Mouse (Mus musculus): ENCODE measurements around the gene Senp6. TPM values are rescaled to one million over a fixed set of nuclear protein-coding genes. Genes with fewer than 3 reads are reported as not detected.
A peak's percentile ranks its signal among the peaks of the same experiment; 100 is the strongest.
"Not testable (repeated sequence)": the region's sequence is repeated elsewhere in the genome, so short reads cannot be mapped to it uniquely, and the experiment has no call there.

Senp6 gene
- polyA plus RNA-seq, 1 experiment from 2014 or later = 31.9 TPM

GRCm38 (mm10) chr9:80085665-80086064 lies 19.0 kb downstream of the Senp6 start:
- no peak for ATAC-seq
- H3K4me2 ChIP-seq (replicated peaks; ENCODE audit: low read depth) = no peak overlapping the region
- no peak overlapping the region for H3K9ac ChIP-seq (ENCODE audit: low read depth, low read length)
- no peaks in the 10 kb centered on the region for H3K27me3 ChIP-seq (replicated peaks; ENCODE audit: control insufficient read depth, insufficient read depth, low read length)
- H3K4me1 ChIP-seq (replicated peaks; ENCODE audit: control insufficient read depth, insufficient read depth, low read length) = peaks cover 13% of the 10 kb centered on the region; the same call in 1 of the 2 replicates
- 46% methylated on average over 2 of the region's 2 CpGs for WGBS
- H3K36me3 ChIP-seq (ENCODE audit: control insufficient read depth, insufficient read depth) = no peaks in the 10 kb centered on the region
- H3K4me3 ChIP-seq (ENCODE audit: low read depth, low read length) = no peak overlapping the region
- H3K27ac ChIP-seq (ENCODE audit: low read depth, low read length) = peak overlapping the region; percentile 21; the same call in 1 of the 2 replicates
- H3K9me3 ChIP-seq (ENCODE audit: control insufficient read depth) = no peaks in the 10 kb centered on the region
- no peak for TF ChIP-seq CTCF (IDR thresholded peaks at IDR 0.05; ENCODE audit: low read depth)

- not testable (repeated sequence) for H3K27ac ChIP-seq (ENCODE audit: low read depth, low read length); H3K4me3 ChIP-seq (ENCODE audit: low read depth, low read length); H3K36me3 ChIP-seq (ENCODE audit: control insufficient read depth, insufficient read depth); H3K4me2 ChIP-seq (replicated peaks; ENCODE audit: low read depth); H3K9ac ChIP-seq (ENCODE audit: low read depth, low read length); H3K27me3 ChIP-seq (replicated peaks; ENCODE audit: control insufficient read depth, insufficient read depth, low read length); H3K9me3 ChIP-seq (ENCODE audit: control insufficient read depth)
- ATAC-seq = 0 out of 2 replicates have a peak, but pooled peaks have one; percentile 33
- WGBS = 51% methylated on average over 5 of the region's 6 CpGs
- peaks cover 13% of the 10 kb centered on the region; the same call in 1 of the 2 replicates for H3K4me1 ChIP-seq (replicated peaks; ENCODE audit: control insufficient read depth, insufficient read depth, low read length)
Measured at GRCm38 (mm10) chr9:80086272-80086966, 19.7 kb downstream of the Senp6 start.

DNA sequence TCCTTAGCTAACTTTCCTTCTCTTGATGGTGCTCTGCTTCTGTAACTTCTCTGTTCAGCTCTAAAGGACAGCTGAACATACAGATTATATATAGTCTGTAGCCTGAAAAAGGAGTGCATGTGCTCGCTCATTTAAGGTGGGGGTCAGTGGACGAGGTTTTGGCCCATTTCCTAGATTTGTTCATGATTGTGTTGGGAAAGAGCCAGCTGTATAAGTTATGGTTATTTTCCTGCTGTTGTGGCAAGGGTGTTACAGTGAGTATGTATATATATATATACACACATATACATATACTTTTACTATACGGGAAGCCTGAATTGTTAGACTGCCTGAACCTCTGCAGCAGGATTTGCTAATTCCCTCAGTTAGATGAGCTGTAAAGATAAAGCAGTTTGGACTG lies 22.7 kb downstream of the Senp6 start:
- no peak for ATAC-seq
- Histone ChIP-seq H3K4me1 (replicated peaks; ENCODE audit: control insufficient read depth, insufficient read depth, low read length) (peaks cover 12% of the 10 kb centered on the region; the same call in 1 of the 2 replicates), H3K4me2 (replicated peaks; ENCODE audit: low read depth) (no peak overlapping the region), H3K27ac (ENCODE audit: low read depth, low read length) (no peak overlapping the region), H3K9me3 (ENCODE audit: control insufficient read depth) (no peaks in the 10 kb centered on the region), H3K27me3 (replicated peaks; ENCODE audit: control insufficient read depth, insufficient read depth, low read length) (no peaks in the 10 kb centered on the region), H3K9ac (ENCODE audit: low read depth, low read length) (no peak overlapping the region), H3K36me3 (ENCODE audit: control insufficient read depth, insufficient read depth) (peaks cover 3% of the 10 kb centered on the region; the same call in 1 of the 2 replicates), H3K4me3 (ENCODE audit: low read depth, low read length) (no peak overlapping the region)
- no peak for TF ChIP-seq CTCF (IDR thresholded peaks at IDR 0.05; ENCODE audit: low read depth)
- WGBS = 41% methylated on average over 3 of the region's 3 CpGs

- no peaks in the 10 kb centered on the region for H3K27me3 ChIP-seq (replicated peaks; ENCODE audit: control insufficient read depth, insufficient read depth, low read length)
- TF ChIP-seq CTCF (IDR thresholded peaks at IDR 0.05; ENCODE audit: low read depth) = no peak
- 71% methylated on average over 3 of the region's 3 CpGs for WGBS
- H3K4me1 ChIP-seq (replicated peaks; ENCODE audit: control insufficient read depth, insufficient read depth, low read length) = no peaks in the 10 kb centered on the region
- H3K4me3 ChIP-seq (ENCODE audit: low read depth, low read length) = no peak overlapping the region
- no peak overlapping the region for H3K4me2 ChIP-seq (replicated peaks; ENCODE audit: low read depth)
- peaks cover 7% of the 10 kb centered on the region; the same call in 1 of the 2 replicates for H3K36me3 ChIP-seq (ENCODE audit: control insufficient read depth, insufficient read depth)
- no peaks in the 10 kb centered on the region for H3K9me3 ChIP-seq (ENCODE audit: control insufficient read depth)
- no peak for ATAC-seq
- no peak overlapping the region for H3K9ac ChIP-seq (ENCODE audit: low read depth, low read length)
- H3K27ac ChIP-seq (ENCODE audit: low read depth, low read length) = no peak overlapping the region
Measured at GRCm38 (mm10) chr9:80096325-80096724, 29.6 kb downstream of the Senp6 start.

DNA sequence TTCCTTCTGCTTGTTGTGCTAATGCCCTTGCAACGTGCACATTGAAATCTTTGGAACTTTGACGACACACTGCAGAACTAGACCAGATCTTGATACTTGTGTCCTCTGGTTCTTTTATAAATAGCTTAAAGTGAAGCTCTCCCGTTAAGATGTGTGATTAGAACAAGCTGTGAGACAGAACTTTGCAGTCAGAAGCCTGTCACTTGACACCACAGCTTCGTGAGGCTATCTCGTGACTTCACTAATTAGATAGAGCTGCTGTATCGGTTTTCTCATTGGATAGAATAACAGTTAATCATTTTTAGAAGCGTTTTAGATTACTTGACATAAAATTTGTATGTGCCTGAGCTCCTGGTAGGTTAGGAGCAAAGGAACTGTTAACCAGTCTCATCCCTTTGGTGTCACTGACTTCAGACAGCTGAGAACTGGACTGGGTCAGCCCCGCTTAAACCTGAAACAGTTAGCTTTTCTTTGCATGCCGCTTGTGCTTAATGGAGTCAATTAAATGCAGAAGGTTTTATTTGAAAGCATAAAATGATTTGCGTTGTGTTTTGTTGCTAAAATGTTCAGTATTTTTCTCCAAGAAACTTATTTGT lies 79.4 kb downstream of the Senp6 start:
- H3K36me3 ChIP-seq (ENCODE audit: control insufficient read depth, insufficient read depth) = peaks cover 35% of the 10 kb centered on the region
- no peak for ATAC-seq

GRCm38 (mm10) chr9:80149594-80149993 lies 82.9 kb downstream of the Senp6 start:
- WGBS = 87% methylated on average over 5 of the region's 5 CpGs
- no peak overlapping the region for H3K27ac ChIP-seq (ENCODE audit: low read depth, low read length)
- ATAC-seq = no peak

More for the DNA sequence above, 79.4 kb downstream of the Senp6 start:
- no peak overlapping the region for H3K4me3 ChIP-seq (ENCODE audit: low read depth, low read length)
- no peak overlapping the region for H3K27ac ChIP-seq (ENCODE audit: low read depth, low read length)
- no peaks in the 10 kb centered on the region for H3K4me1 ChIP-seq (replicated peaks; ENCODE audit: control insufficient read depth, insufficient read depth, low read length)
- TF ChIP-seq CTCF (IDR thresholded peaks at IDR 0.05; ENCODE audit: low read depth) = no peak
- H3K9me3 ChIP-seq (ENCODE audit: control insufficient read depth) = no peaks in the 10 kb centered on the region
- WGBS = 83% methylated on average over 10 of the region's 10 CpGs
- H3K4me2 ChIP-seq (replicated peaks; ENCODE audit: low read depth) = no peak overlapping the region
- H3K9ac ChIP-seq (ENCODE audit: low read depth, low read length) = no peak overlapping the region
- H3K27me3 ChIP-seq (replicated peaks; ENCODE audit: control insufficient read depth, insufficient read depth, low read length) = no peaks in the 10 kb centered on the region

More at GRCm38 (mm10) chr9:80149594-80149993, 82.9 kb downstream of the Senp6 start:
- Histone ChIP-seq H3K4me1 (replicated peaks; ENCODE audit: control insufficient read depth, insufficient read depth, low read length) (no peaks in the 10 kb centered on the region), H3K9me3 (ENCODE audit: control insufficient read depth) (no peaks in the 10 kb centered on the region), H3K9ac (ENCODE audit: low read depth, low read length) (no peak overlapping the region), H3K4me2 (replicated peaks; ENCODE audit: low read depth) (no peak overlapping the region), H3K4me3 (ENCODE audit: low read depth, low read length) (no peak overlapping the region), H3K36me3 (ENCODE audit: control insufficient read depth, insufficient read depth) (peaks cover 9% of the 10 kb centered on the region; the same call in 1 of the 2 replicates), H3K27me3 (replicated peaks; ENCODE audit: control insufficient read depth, insufficient read depth, low read length) (no peaks in the 10 kb centered on the region)
- no peak for TF ChIP-seq CTCF (IDR thresholded peaks at IDR 0.05; ENCODE audit: low read depth)

Data from intestine, postnatal 0 days (tissue).